Mouse (Mus musculus): Measurements from ENCODE around the gene Ets1. TPM values are rescaled to one million over a fixed set of nuclear protein-coding genes. Genes with fewer than 3 reads are reported as not detected.
A peak's percentile ranks its signal among the peaks of the same experiment; 100 is the strongest.

Ets1 gene
- polyA plus RNA-seq, 1 experiment from 2014 or later: 41.3 TPM

GRCm38 (mm10) chr9:32607218-32607617 lies 28.8 kb upstream of the Ets1 start:
- ATAC-seq (ENCODE audit: insufficient read depth, low FRiP score, low read depth): peak; percentile 94
- Histone ChIP-seq H3K27ac (no peak overlapping the region), H3K36me3 (no peaks in the 10 kb centered on the region), H3K9me3 (no peaks in the 10 kb centered on the region), H3K4me2 (no peak overlapping the region), H3K4me3 (replicated peaks) (no peak overlapping the region), H3K4me1 (0 out of 2 replicates have a peak, but pooled peaks cover 5% of the 10 kb centered on the region), H3K9ac (no peak overlapping the region), H3K27me3 (replicated peaks) (no peaks in the 10 kb centered on the region)
- whole genome bisulfite sequencing: 35% methylated on average over 7 of the region's 7 CpGs

- 81% methylated on average over 10 of the region's 10 CpGs for WGBS
- H3K4me3 ChIP-seq (replicated peaks): no peak overlapping the region
- ATAC-seq (ENCODE audit: insufficient read depth, low FRiP score, low read depth): no peak
Observed at GRCm38 (mm10) chr9:32608831-32609610, 27.0 kb upstream of the Ets1 start.

GRCm38 (mm10) chr9:32610218-32610617 lies 25.8 kb upstream of the Ets1 start:
- Histone ChIP-seq H3K36me3 (no peaks in the 10 kb centered on the region), H3K9ac (no peak overlapping the region), H3K4me1 (0 out of 2 replicates have a peak, but pooled peaks cover 5% of the 10 kb centered on the region), H3K27ac (no peak overlapping the region), H3K4me2 (no peak overlapping the region), H3K4me3 (replicated peaks) (no peak overlapping the region), H3K27me3 (replicated peaks) (no peaks in the 10 kb centered on the region), H3K9me3 (no peaks in the 10 kb centered on the region)
- no peak for ATAC-seq (ENCODE audit: insufficient read depth, low FRiP score, low read depth)
- WGBS: 89% methylated on average over 8 of the region's 8 CpGs

More at GRCm38 (mm10) chr9:32608831-32609610, 27.0 kb upstream of the Ets1 start:
- H3K27me3 ChIP-seq (replicated peaks): no peaks in the 10 kb centered on the region
- 0 out of 2 replicates have a peak, but pooled peaks cover 5% of the 10 kb centered on the region for H3K4me1 ChIP-seq
- H3K36me3 ChIP-seq: no peaks in the 10 kb centered on the region
- H3K9me3 ChIP-seq: no peaks in the 10 kb centered on the region
- no peak overlapping the region for H3K9ac ChIP-seq
- no peak overlapping the region for H3K4me2 ChIP-seq
- H3K27ac ChIP-seq: no peak overlapping the region

GRCm38 (mm10) chr9:32610631-32611030 lies 25.4 kb upstream of the Ets1 start:
- no peak overlapping the region for H3K4me3 ChIP-seq (replicated peaks)
- H3K9ac ChIP-seq: no peak overlapping the region
- no peak overlapping the region for H3K27ac ChIP-seq
- H3K36me3 ChIP-seq: no peaks in the 10 kb centered on the region
- no peak for ATAC-seq (ENCODE audit: insufficient read depth, low FRiP score, low read depth)
- H3K27me3 ChIP-seq (replicated peaks): no peaks in the 10 kb centered on the region
- H3K4me2 ChIP-seq: no peak overlapping the region
- H3K4me1 ChIP-seq: 0 out of 2 replicates have a peak, but pooled peaks cover 5% of the 10 kb centered on the region
- WGBS: 66% methylated on average over 4 of the region's 4 CpGs
- no peaks in the 10 kb centered on the region for H3K9me3 ChIP-seq

- Histone ChIP-seq H3K9me3 (no peaks in the 10 kb centered on the region), H3K9ac (no peak overlapping the region), H3K4me2 (no peak overlapping the region), H3K4me1 (0 out of 2 replicates have a peak, but pooled peaks cover 5% of the 10 kb centered on the region), H3K4me3 (replicated peaks) (no peak overlapping the region), H3K27me3 (replicated peaks) (no peaks in the 10 kb centered on the region), H3K27ac (no peak overlapping the region), H3K36me3 (no peaks in the 10 kb centered on the region)
- 78% methylated on average over 4 of the region's 4 CpGs for WGBS
- ATAC-seq (ENCODE audit: insufficient read depth, low FRiP score, low read depth): no peak
Observed at GRCm38 (mm10) chr9:32611340-32611739, 24.7 kb upstream of the Ets1 start.

GRCm38 (mm10) chr9:32612426-32612825 lies 23.6 kb upstream of the Ets1 start:
- Histone ChIP-seq H3K4me2 (no peak overlapping the region), H3K27ac (no peak overlapping the region), H3K4me3 (replicated peaks) (no peak overlapping the region), H3K4me1 (0 out of 2 replicates have a peak, but pooled peaks cover 2% of the 10 kb centered on the region), H3K9me3 (no peaks in the 10 kb centered on the region), H3K27me3 (replicated peaks) (no peaks in the 10 kb centered on the region), H3K36me3 (no peaks in the 10 kb centered on the region), H3K9ac (no peak overlapping the region)
- ATAC-seq (ENCODE audit: insufficient read depth, low FRiP score, low read depth): no peak
- WGBS: 80% methylated on average over 5 of the region's 5 CpGs

- Histone ChIP-seq H3K9ac (no peak overlapping the region), H3K27me3 (replicated peaks) (no peaks in the 10 kb centered on the region), H3K4me1 (no peaks in the 10 kb centered on the region), H3K36me3 (no peaks in the 10 kb centered on the region), H3K27ac (no peak overlapping the region), H3K4me2 (no peak overlapping the region), H3K9me3 (no peaks in the 10 kb centered on the region), H3K4me3 (replicated peaks) (no peak overlapping the region)
- ATAC-seq (ENCODE audit: insufficient read depth, low FRiP score, low read depth): no peak
- 52% methylated on average over 6 of the region's 6 CpGs for WGBS
Observed at GRCm38 (mm10) chr9:32612861-32613421, 23.1 kb upstream of the Ets1 start.

- Histone ChIP-seq H3K4me1 (no peaks in the 10 kb centered on the region), H3K27me3 (replicated peaks) (no peaks in the 10 kb centered on the region), H3K4me2 (no peak overlapping the region), H3K4me3 (replicated peaks) (no peak overlapping the region), H3K36me3 (no peaks in the 10 kb centered on the region), H3K27ac (no peak overlapping the region), H3K9ac (no peak overlapping the region), H3K9me3 (no peaks in the 10 kb centered on the region)
- no peak for ATAC-seq (ENCODE audit: insufficient read depth, low FRiP score, low read depth)
- WGBS: 85% methylated on average over 9 of the region's 9 CpGs
Observed at GRCm38 (mm10) chr9:32614191-32614590, 21.8 kb upstream of the Ets1 start.

- Histone ChIP-seq H3K4me3 (replicated peaks) (no peak overlapping the region), H3K4me1 (no peaks in the 10 kb centered on the region), H3K36me3 (no peaks in the 10 kb centered on the region), H3K4me2 (no peak overlapping the region), H3K27ac (no peak overlapping the region), H3K9ac (no peak overlapping the region), H3K9me3 (no peaks in the 10 kb centered on the region), H3K27me3 (replicated peaks) (no peaks in the 10 kb centered on the region)
- WGBS: 84% methylated on average over 6 of the region's 6 CpGs
- no peak for ATAC-seq (ENCODE audit: insufficient read depth, low FRiP score, low read depth)
Observed at GRCm38 (mm10) chr9:32615461-32615860, 20.6 kb upstream of the Ets1 start.

GRCm38 (mm10) chr9:32615986-32616385 lies 20.0 kb upstream of the Ets1 start:
- H3K4me1 ChIP-seq: no peaks in the 10 kb centered on the region
- H3K4me3 ChIP-seq (replicated peaks): no peak overlapping the region
- WGBS: 23% methylated on average over 7 of the region's 7 CpGs
- H3K27ac ChIP-seq: no peak overlapping the region
- H3K9me3 ChIP-seq: no peaks in the 10 kb centered on the region
- H3K27me3 ChIP-seq (replicated peaks): no peaks in the 10 kb centered on the region
- no peak for ATAC-seq (ENCODE audit: insufficient read depth, low FRiP score, low read depth)
- no peak overlapping the region for H3K9ac ChIP-seq
- H3K4me2 ChIP-seq: no peak overlapping the region
- H3K36me3 ChIP-seq: no peaks in the 10 kb centered on the region

- Histone ChIP-seq H3K36me3 (no peaks in the 10 kb centered on the region), H3K9me3 (no peaks in the 10 kb centered on the region), H3K4me2 (no peak overlapping the region), H3K4me3 (replicated peaks) (no peak overlapping the region), H3K27me3 (replicated peaks) (no peaks in the 10 kb centered on the region), H3K9ac (no peak overlapping the region), H3K4me1 (no peaks in the 10 kb centered on the region), H3K27ac (no peak overlapping the region)
- 72% methylated on average over 5 of the region's 5 CpGs for WGBS
- no peak for ATAC-seq (ENCODE audit: insufficient read depth, low FRiP score, low read depth)
Observed at GRCm38 (mm10) chr9:32616516-32617429, 19.2 kb upstream of the Ets1 start.

- Histone ChIP-seq H3K9ac (no peak overlapping the region), H3K9me3 (no peaks in the 10 kb centered on the region), H3K4me2 (no peak overlapping the region), H3K27ac (no peak overlapping the region), H3K4me1 (no peaks in the 10 kb centered on the region), H3K36me3 (no peaks in the 10 kb centered on the region), H3K27me3 (replicated peaks) (no peaks in the 10 kb centered on the region), H3K4me3 (replicated peaks) (no peak overlapping the region)
- 50% methylated on average over 5 of the region's 5 CpGs for WGBS
- no peak for ATAC-seq (ENCODE audit: insufficient read depth, low FRiP score, low read depth)
Observed at GRCm38 (mm10) chr9:32617430-32617768, 18.6 kb upstream of the Ets1 start.
